Mouse (Mus musculus) hindbrain, postnatal 0 days (tissue): ENCODE data around the gene Edc3. TPM values are rescaled to one million over a fixed set of nuclear protein-coding genes. Genes with fewer than 3 reads are reported as not detected.

ENCODE experiments used
- ATAC-seq: fragments of 200-750 bp; cut with Nextera tagmentation; 2 replicates; pipeline ENCODE4 v1.8.0; 2017; ENCODE audit warnings: mild to moderate bottlenecking, moderate TSS enrichment, moderate library complexity
- DNase-seq: peaks from one replicate; pipeline ENCODE4 v3.0.0-alpha.2; 2015; ENCODE audit warnings: low spot score
- H3K27ac ChIP-seq: fragments of 300-500 bp; sonication (generic); 2 replicates; pipeline ENCODE4 v1.5.1; 2014; ENCODE audit warnings: mild to moderate bottlenecking
- H3K27me3 ChIP-seq: fragments of 300-500 bp; sonication (generic); 2 replicates; pipeline ENCODE4 v1.6.1; 2014; ENCODE audit warnings: low read length, mixed read lengths; ENCODE audit not compliant: insufficient read depth
- H3K36me3 ChIP-seq: fragments of 300-500 bp; sonication (generic); 2 replicates; pipeline ENCODE4 v1.6.1; 2014; ENCODE audit warnings: low read length, mixed read lengths; ENCODE audit not compliant: insufficient read depth
- H3K4me1 ChIP-seq: fragments of 300-500 bp; sonication (generic); 2 replicates; pipeline ENCODE4 v1.6.1; 2014; ENCODE audit warnings: antibody characterized with exemption, low read length, mixed read lengths; ENCODE audit not compliant: insufficient read depth
- H3K4me2 ChIP-seq: fragments of 300-500 bp; sonication (generic); 2 replicates; pipeline ENCODE4 v1.6.1; 2014; ENCODE audit warnings: low read depth, mild to moderate bottlenecking, low read length, moderate library complexity, mixed read lengths
- H3K4me3 ChIP-seq: fragments of 300-500 bp; sonication (generic); 2 replicates; pipeline ENCODE4 v1.5.1; 2014; ENCODE audit warnings: low read length
- H3K9ac ChIP-seq: fragments of 300-500 bp; sonication (generic); replicated peaks from 2 replicates; pipeline ENCODE4 v1.6.1; 2014; ENCODE audit warnings: mild to moderate bottlenecking, low read length, moderate library complexity, mixed read lengths
- H3K9me3 ChIP-seq: fragments of 300-500 bp; sonication (generic); 2 replicates; pipeline ENCODE4 v1.6.1; 2016; ENCODE audit warnings: low read length, mixed read lengths
- CTCF ChIP-seq: IDR thresholded peaks from 2 replicates; pipeline ENCODE4 v1.5.1; 2016; ENCODE audit warnings: antibody characterized with exemption, control low read depth, low read depth
- WGBS: fragments of 180-500 bp; shearing (Covaris S2); extraction: QIAGEN DNeasy Blood & Tissue Kit; methylation state at CpG from one replicate; pipeline ENCODE4 v1.1.7; 2014; 5-methylcytosine and 5-hydroxymethylcytosine counted together
- polyA plus RNA-seq: library from polyadenylated mRNA; unstranded; fragments of >200 nt; fragmentation: Nextera tagmentation; extraction: Ambion mirVana; gene quantifications from 2 replicates; pipeline ENCODE4 v1.2.1, GENCODE M21; 2015
- total RNA-seq: library from RNA; depleted of rRNA; stranded (reverse); fragments of >200 nt; gene quantifications from 2 replicates; pipeline ENCODE4 v1.2.3, GENCODE M21; 2014

The Edc3 gene
- total and polyA plus RNA-seq, 2 experiments from 2014 or later: 10.2 to 25.4 TPM

DNA sequence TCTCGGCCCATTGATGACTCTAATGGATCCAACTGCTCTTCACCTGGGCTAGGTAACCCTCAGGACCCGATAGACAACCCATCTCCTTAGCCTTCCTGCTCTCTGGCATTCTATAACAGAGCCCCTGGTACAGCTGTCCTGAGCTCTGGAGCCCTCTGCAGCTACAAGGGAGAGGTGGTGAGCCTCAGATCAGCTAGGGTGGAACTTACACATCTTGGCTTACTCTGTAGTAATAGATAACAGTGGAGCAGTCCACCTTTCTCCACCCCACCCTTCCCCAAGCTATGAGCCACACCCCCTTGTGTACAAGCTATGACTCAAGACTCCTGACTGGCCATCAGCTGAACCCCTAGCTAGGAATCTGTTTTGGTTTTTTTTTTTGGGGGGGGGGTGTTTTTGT is 62.5 kb downstream of the Edc3 start:
- no peak for DNase-seq
- H3K4me3 ChIP-seq: no peak overlapping the region
- H3K27me3 ChIP-seq: no peaks in the 10 kb centered on the region
- H3K27ac ChIP-seq: no peak overlapping the region
- H3K9me3 ChIP-seq: no peaks in the 10 kb centered on the region
- no peak overlapping the region for H3K9ac ChIP-seq
- H3K4me1 ChIP-seq: peaks cover 7% of the 10 kb centered on the region; the same call in 1 of the 2 replicates
- no peaks in the 10 kb centered on the region for H3K36me3 ChIP-seq
- H3K4me2 ChIP-seq: no peak overlapping the region
- no peak for TF ChIP-seq CTCF
- no peak for ATAC-seq
- 84% methylated on average over 2 of the region's 2 CpGs for WGBS

DNA sequence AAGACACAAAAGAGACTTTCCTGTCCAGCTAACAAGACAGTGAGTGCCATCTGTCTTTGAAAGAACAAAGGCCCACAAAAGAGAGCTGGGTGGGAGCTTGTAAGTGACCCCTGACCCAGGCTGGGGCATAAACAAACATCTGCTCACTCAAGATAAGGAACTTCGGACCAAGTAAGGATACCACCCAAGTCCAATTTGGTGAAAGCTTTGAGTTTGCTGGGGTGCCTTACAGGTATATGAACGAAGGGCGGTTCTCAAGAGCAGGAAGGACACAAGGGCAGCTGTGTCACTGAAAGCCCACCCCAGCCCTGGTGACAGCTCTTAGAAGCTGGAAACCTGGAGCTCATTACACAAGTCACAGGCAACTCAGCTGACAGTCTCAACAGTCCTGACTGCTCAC is 65.4 kb downstream of the Edc3 start:
- no peaks in the 10 kb centered on the region for H3K36me3 ChIP-seq
- DNase-seq (no peak), ATAC-seq (no peak)
- no peaks in the 10 kb centered on the region for H3K4me1 ChIP-seq
- H3K4me2 ChIP-seq: no peak overlapping the region
- no peak overlapping the region for H3K4me3 ChIP-seq
- 75% methylated on average over 3 of the region's 3 CpGs for WGBS
- no peak for TF ChIP-seq CTCF
- no peak overlapping the region for H3K9ac ChIP-seq
- H3K27me3 ChIP-seq: no peaks in the 10 kb centered on the region
- no peaks in the 10 kb centered on the region for H3K9me3 ChIP-seq
- H3K27ac ChIP-seq: no peak overlapping the region

DNA sequence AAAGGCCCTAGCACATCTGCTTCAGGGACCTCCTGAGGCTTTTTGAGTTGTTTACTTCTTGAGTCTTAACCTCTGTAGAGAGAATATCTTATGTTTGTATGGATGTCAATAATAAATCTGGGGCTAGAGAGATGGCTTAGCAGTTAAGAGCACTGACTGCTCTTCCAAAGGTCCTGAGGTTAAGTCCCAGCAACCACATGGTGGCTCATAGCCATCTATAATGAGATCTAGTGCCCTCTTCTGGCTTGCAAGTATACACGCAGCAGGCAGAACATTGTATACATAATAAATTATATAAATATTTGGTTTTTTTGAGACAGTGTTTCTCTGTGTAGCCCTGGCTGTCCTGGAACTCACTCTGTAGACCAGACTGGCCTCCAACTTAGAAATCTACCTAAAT is 65.8 kb downstream of the Edc3 start:
- peak; percentile 54 for TF ChIP-seq CTCF
- no peak overlapping the region for H3K9ac ChIP-seq
- H3K9me3 ChIP-seq: no peaks in the 10 kb centered on the region
- no peaks in the 10 kb centered on the region for H3K36me3 ChIP-seq
- peak; percentile 35 for DNase-seq
- H3K27ac ChIP-seq: no peak overlapping the region
- H3K4me3 ChIP-seq: no peak overlapping the region
- no peaks in the 10 kb centered on the region for H3K4me1 ChIP-seq
- no peak overlapping the region for H3K4me2 ChIP-seq
- H3K27me3 ChIP-seq: no peaks in the 10 kb centered on the region
- WGBS: 16% methylated on average over 1 of the region's 1 CpGs
- no peak for ATAC-seq

DNA sequence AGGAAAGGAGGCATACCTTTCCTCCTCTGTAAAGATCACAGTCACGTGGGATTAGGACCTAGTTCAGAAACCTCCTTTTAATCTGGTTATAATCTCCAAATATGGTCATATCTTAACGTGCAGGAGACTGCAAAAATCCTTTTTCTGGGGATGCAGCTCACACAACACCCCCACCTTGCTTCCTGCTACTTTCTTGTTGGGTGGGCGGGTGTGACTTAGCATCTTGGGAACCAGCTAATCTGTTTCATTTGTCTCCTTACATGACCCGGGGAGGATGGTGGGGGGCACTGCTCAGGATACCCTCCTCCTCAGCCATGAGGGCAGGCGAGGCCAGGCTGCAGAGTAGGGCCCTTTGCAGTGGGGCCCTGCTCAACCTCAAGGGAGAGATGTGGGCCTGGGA is 66.7 kb downstream of the Edc3 start:
- no peak overlapping the region for H3K4me3 ChIP-seq
- no peak overlapping the region for H3K27ac ChIP-seq
- ATAC-seq (no peak), DNase-seq (no peak)
- no peak overlapping the region for H3K9ac ChIP-seq
- H3K4me2 ChIP-seq: no peak overlapping the region
- no peak for TF ChIP-seq CTCF
- WGBS: 71% methylated on average over 5 of the region's 5 CpGs
- H3K4me1 ChIP-seq: no peaks in the 10 kb centered on the region
- no peaks in the 10 kb centered on the region for H3K27me3 ChIP-seq
- H3K36me3 ChIP-seq: no peaks in the 10 kb centered on the region
- H3K9me3 ChIP-seq: no peaks in the 10 kb centered on the region

DNA sequence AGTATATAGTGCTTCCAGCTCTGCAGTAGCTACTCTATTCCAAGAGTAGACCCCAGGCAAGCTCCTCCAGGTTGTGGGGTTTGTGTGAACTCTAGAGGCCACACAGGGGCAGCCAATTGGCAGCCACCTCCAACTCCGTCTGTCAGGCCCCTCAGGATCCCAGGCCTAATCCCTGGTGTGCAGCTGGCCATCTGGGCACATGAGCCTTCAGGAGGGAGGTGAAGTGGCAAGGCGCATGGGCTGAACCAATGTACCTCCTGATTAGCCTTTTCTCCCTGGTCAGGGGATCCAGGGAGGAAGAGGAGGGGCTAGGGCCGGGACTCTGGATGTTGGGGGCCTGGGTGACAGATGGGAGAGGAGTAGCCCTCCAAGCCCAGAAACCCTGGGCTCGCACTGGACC is 67.4 kb downstream of the Edc3 start:
- Histone ChIP-seq H3K9ac (no peak overlapping the region), H3K36me3 (no peaks in the 10 kb centered on the region), H3K4me2 (no peak overlapping the region), H3K9me3 (no peaks in the 10 kb centered on the region), H3K27ac (no peak overlapping the region), H3K27me3 (no peaks in the 10 kb centered on the region), H3K4me1 (no peaks in the 10 kb centered on the region), H3K4me3 (no peak overlapping the region)
- DNase-seq (peak; percentile 15), ATAC-seq (peak; percentile 57)
- no peak for TF ChIP-seq CTCF
- WGBS: 49% methylated on average over 4 of the region's 4 CpGs

DNA sequence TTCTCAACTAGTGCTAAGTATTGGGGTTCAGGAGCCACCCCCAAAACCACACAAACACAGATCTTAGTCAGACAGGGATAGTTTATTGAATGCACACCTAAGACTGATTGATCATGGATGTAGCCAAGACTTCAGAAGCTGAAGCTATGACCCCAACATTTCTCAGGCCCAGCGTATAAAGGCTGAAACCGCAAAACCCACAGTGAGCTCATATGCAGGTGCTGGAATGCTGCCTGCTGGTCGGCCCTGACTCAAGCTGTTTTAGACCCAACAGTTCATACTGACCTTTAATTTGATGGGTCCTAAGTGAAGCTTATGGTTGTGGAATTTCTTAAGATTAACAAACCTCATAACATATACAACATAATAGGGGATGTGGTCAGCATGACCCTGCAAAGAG is 74.3 kb downstream of the Edc3 start:
- Histone ChIP-seq H3K4me2 (no peak overlapping the region), H3K27me3 (no peaks in the 10 kb centered on the region), H3K4me1 (no peaks in the 10 kb centered on the region), H3K9ac (no peak overlapping the region), H3K27ac (no peak overlapping the region), H3K9me3 (no peaks in the 10 kb centered on the region), H3K36me3 (no peaks in the 10 kb centered on the region), H3K4me3 (no peak overlapping the region)
- ATAC-seq: no peak
- no peak for DNase-seq
- WGBS: 90% methylated on average over 3 of the region's 3 CpGs
- TF ChIP-seq CTCF: no peak

DNA sequence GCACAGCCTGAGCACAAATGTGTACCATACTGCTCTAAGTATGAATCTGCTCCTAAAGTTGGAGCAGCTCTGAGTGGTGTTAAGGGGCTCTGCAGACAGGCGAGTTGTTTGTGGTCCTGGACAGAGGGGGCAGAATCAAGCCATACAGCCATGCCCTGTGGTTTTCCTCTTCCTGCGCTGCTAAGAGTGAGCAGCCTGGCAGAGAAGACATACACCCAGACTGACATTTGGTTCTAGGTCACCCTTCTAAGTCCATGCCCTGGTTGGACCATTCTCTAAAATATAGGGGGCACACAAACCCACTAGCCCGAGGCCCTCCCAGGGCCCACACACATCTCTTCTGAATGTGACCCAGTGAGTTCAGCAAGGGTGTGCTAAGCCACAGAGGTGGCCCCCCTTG is 81.4 kb downstream of the Edc3 start:
- WGBS: 85% methylated on average over 3 of the region's 3 CpGs
- H3K36me3 ChIP-seq: peaks cover 43% of the 10 kb centered on the region; the same call in 1 of the 2 replicates
- H3K4me1 ChIP-seq: no peaks in the 10 kb centered on the region
- TF ChIP-seq CTCF: no peak
- H3K4me3 ChIP-seq: no peak overlapping the region
- no peaks in the 10 kb centered on the region for H3K27me3 ChIP-seq
- H3K9me3 ChIP-seq: no peaks in the 10 kb centered on the region
- no peak for DNase-seq
- no peak overlapping the region for H3K9ac ChIP-seq
- H3K4me2 ChIP-seq: no peak overlapping the region
- ATAC-seq: no peak
- H3K27ac ChIP-seq: no peak overlapping the region
